Mouse (Mus musculus): ENCODE data around the gene Sppl3. TPM values are rescaled to one million over a fixed set of nuclear protein-coding genes. Genes with fewer than 3 reads are reported as not detected.

Sppl3 gene
- polyA plus RNA-seq, 1 experiment from 2014 or later: 35.1 TPM

DNA sequence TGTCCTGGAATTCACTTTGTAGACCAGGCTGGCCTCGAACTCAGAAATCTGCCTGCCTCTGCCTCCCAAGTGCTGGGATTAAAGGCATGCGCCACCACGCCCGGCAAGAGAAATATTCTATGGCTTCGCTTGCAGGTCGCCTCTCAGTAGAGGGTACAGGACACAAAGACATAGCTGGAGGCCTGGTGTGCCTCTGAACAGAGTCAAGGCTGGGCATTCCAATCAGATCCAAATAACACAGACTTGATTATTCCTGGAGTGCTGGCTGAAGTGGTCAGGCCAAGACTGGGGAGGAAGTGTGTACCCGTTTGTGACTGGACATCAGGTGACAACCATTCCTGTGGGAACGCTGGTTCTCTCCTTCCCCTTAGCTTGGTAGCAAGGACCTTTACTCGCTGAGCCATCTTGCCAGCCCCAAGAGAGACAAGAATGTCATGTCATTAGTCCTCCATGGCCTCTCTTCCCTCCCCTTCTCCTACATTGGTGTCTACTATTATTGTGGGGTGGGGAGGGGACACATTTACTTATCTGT, 131.3 kb downstream of the Sppl3 start:
- no peak overlapping the region for H3K4me2 ChIP-seq

GRCm38 (mm10) chr5:115143552-115143951, 132.6 kb downstream of the Sppl3 start:
- no peak for ATAC-seq (replicated peaks)
- WGBS: 70% methylated on average over 10 of the region's 10 CpGs
- no peak overlapping the region for H3K27ac ChIP-seq
- no peak overlapping the region for H3K9ac ChIP-seq
- H3K36me3 ChIP-seq (replicated peaks): peaks cover 23% of the 10 kb centered on the region; the same call in 1 of the 2 replicates
- no peaks in the 10 kb centered on the region for H3K9me3 ChIP-seq
- H3K27me3 ChIP-seq (replicated peaks): no peaks in the 10 kb centered on the region
- H3K4me3 ChIP-seq: no peak overlapping the region
- no peaks in the 10 kb centered on the region for H3K4me1 ChIP-seq
- H3K4me2 ChIP-seq: no peak overlapping the region

More for the DNA sequence above, 131.3 kb downstream of the Sppl3 start:
- no peak overlapping the region for H3K9ac ChIP-seq
- WGBS: 89% methylated on average over 9 of the region's 9 CpGs
- H3K27me3 ChIP-seq (replicated peaks): no peaks in the 10 kb centered on the region
- no peaks in the 10 kb centered on the region for H3K4me1 ChIP-seq
- H3K4me3 ChIP-seq: no peak overlapping the region
- H3K27ac ChIP-seq: no peak overlapping the region
- H3K9me3 ChIP-seq: no peaks in the 10 kb centered on the region
- H3K36me3 ChIP-seq (replicated peaks): peaks cover 14% of the 10 kb centered on the region; the same call in 1 of the 2 replicates
- no peak for ATAC-seq (replicated peaks)

DNA sequence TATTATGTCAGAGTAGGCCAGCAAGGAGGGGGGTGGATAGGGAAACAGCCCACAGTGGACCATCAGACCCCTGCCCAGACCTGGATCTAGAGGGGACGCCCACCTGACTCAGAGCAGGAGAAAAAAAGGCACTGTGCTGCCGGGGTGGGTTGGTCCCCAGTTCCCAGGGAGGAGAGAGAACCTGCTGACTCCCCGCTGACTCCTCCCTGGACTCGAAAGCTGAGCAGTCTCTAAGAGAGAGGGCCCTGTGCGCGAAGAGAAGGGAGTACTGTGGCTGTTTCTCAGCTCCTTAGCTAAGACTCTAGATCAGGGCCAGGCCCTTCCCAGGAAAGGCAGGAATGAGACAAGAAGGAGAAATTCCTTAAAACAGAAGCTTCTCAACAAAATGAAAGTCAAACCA, 133.5 kb downstream of the Sppl3 start:
- peaks cover 27% of the 10 kb centered on the region for H3K36me3 ChIP-seq (replicated peaks)
- H3K4me1 ChIP-seq: no peaks in the 10 kb centered on the region
- H3K9me3 ChIP-seq: no peaks in the 10 kb centered on the region
- ATAC-seq (replicated peaks): no peak
- no peak overlapping the region for H3K4me3 ChIP-seq
- H3K4me2 ChIP-seq: no peak overlapping the region
- H3K9ac ChIP-seq: no peak overlapping the region
- no peak overlapping the region for H3K27ac ChIP-seq
- 74% methylated on average over 6 of the region's 6 CpGs for WGBS
- H3K27me3 ChIP-seq (replicated peaks): no peaks in the 10 kb centered on the region

DNA sequence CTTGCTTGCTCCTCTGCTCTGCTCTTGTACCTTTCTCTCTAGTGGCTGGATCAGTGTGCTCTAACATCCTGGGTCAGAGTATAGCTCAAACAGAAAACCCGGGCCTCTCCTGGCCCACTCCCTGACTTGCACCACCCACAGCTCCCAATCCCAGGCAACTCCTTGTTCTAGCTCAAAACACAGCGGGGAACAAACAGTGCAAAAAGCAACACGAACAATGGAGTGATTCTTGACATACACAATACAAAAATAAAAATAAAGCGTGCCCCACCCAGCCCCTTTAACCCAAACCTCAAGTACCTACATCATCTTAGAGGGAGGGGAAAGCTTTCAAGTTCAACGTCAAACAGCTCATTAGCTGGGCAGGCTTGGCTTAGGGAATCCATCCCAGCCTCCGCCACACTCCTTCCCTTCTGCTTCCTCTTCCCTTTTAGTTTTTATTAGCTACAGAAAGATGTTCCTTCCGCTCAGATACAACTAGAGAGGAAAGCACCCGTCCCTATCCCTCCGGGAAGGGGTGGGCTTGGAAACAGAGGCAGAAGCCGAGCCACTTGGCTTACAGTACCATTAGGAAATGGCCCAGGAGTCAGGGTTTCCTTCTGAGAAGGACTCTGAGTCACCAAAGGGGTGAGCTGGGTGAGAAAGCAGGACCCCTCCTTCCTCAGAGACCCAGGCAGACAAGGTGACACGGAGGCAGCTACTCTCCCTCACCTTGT, 134.5 kb downstream of the Sppl3 start:
- H3K36me3 ChIP-seq (replicated peaks): peaks cover 36% of the 10 kb centered on the region
- H3K4me1 ChIP-seq: no peaks in the 10 kb centered on the region
- no peak overlapping the region for H3K27ac ChIP-seq
- no peaks in the 10 kb centered on the region for H3K9me3 ChIP-seq
- H3K4me2 ChIP-seq: no peak overlapping the region
- H3K9ac ChIP-seq: no peak overlapping the region
- 82% methylated on average over 11 of the region's 11 CpGs for WGBS
- no peak overlapping the region for H3K4me3 ChIP-seq
- no peak for ATAC-seq (replicated peaks)
- no peaks in the 10 kb centered on the region for H3K27me3 ChIP-seq (replicated peaks)

GRCm38 (mm10) chr5:115145976-115146746, 135.2 kb downstream of the Sppl3 start:
- no peak overlapping the region for H3K27ac ChIP-seq
- H3K4me2 ChIP-seq: no peak overlapping the region
- H3K9me3 ChIP-seq: no peaks in the 10 kb centered on the region
- ATAC-seq (replicated peaks): no peak
- no peaks in the 10 kb centered on the region for H3K27me3 ChIP-seq (replicated peaks)
- H3K4me3 ChIP-seq: no peak overlapping the region
- H3K36me3 ChIP-seq (replicated peaks): peaks cover 38% of the 10 kb centered on the region
- H3K9ac ChIP-seq: no peak overlapping the region
- H3K4me1 ChIP-seq: no peaks in the 10 kb centered on the region
- 93% methylated on average over 6 of the region's 6 CpGs for WGBS

GRCm38 (mm10) chr5:115146747-115147130, 135.8 kb downstream of the Sppl3 start:
- ATAC-seq (replicated peaks): no peak
- H3K27ac ChIP-seq: no peak overlapping the region
- no peak overlapping the region for H3K9ac ChIP-seq
- no peaks in the 10 kb centered on the region for H3K9me3 ChIP-seq
- no peaks in the 10 kb centered on the region for H3K4me1 ChIP-seq
- no peaks in the 10 kb centered on the region for H3K27me3 ChIP-seq (replicated peaks)
- H3K36me3 ChIP-seq (replicated peaks): peaks cover 38% of the 10 kb centered on the region
- no peak overlapping the region for H3K4me2 ChIP-seq
- no peak overlapping the region for H3K4me3 ChIP-seq

DNA sequence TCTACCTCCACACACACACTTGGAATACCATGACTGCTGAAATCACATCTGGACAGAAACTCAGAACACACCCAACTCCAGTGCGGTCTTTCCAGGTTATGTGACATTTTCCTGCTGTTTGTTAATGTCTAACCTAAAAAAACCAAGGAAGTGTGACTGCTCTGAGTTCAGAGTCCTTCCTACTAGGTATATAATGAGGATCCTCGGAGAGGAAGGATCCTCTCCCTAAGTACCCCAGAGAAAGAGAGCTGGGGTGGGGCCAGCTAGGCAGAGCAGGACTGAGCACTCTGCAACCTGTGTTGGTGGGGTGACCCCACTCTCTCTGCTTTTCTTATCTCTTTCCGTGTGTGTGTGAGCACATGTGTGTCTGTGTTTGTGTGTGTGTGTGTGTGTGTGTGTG, 136.5 kb downstream of the Sppl3 start:
- Histone ChIP-seq H3K4me2 (no peak overlapping the region), H3K36me3 (replicated peaks) (peaks cover 38% of the 10 kb centered on the region), H3K4me3 (no peak overlapping the region), H3K27ac (no peak overlapping the region), H3K4me1 (no peaks in the 10 kb centered on the region), H3K9me3 (no peaks in the 10 kb centered on the region), H3K9ac (no peak overlapping the region), H3K27me3 (replicated peaks) (no peaks in the 10 kb centered on the region)
- ATAC-seq (replicated peaks): no peak
- 93% methylated on average over 3 of the region's 3 CpGs for WGBS

- H3K27ac ChIP-seq: no peak overlapping the region
- no peak overlapping the region for H3K9ac ChIP-seq
- H3K27me3 ChIP-seq (replicated peaks): no peaks in the 10 kb centered on the region
- no peak overlapping the region for H3K4me3 ChIP-seq
- H3K4me1 ChIP-seq: peaks cover 7% of the 10 kb centered on the region
- H3K9me3 ChIP-seq: no peaks in the 10 kb centered on the region
- ATAC-seq (replicated peaks): no peak
- 91% methylated on average over 8 of the region's 8 CpGs for WGBS
- no peak overlapping the region for H3K4me2 ChIP-seq
- peaks cover 38% of the 10 kb centered on the region for H3K36me3 ChIP-seq (replicated peaks)
Measured at GRCm38 (mm10) chr5:115148378-115148777, 137.4 kb downstream of the Sppl3 start.

Other genes starting within 250 kb of the Sppl3 start
- 31.1 and 34.7 TPM in 2 replicates for gene Ankrd13a, start 236.5 kb upstream of the Sppl3 start, polyA plus RNA-seq (2015; fragmentation: Nextera tagmentation; extraction: Ambion mirVana)
- gene Git2, start 235.6 kb upstream of the Sppl3 start, polyA plus RNA-seq (2015; fragmentation: Nextera tagmentation; extraction: Ambion mirVana): 51.6 and 52.9 TPM in 2 replicates
- 270 and 271 TPM in 2 replicates for gene 1500011B03Rik, start 187.7 kb upstream of the Sppl3 start, polyA plus RNA-seq (2015; fragmentation: Nextera tagmentation; extraction: Ambion mirVana)
- not detected in 2 replicates for gene 4930519G04Rik, start 157.5 kb upstream of the Sppl3 start, polyA plus RNA-seq (2015; fragmentation: Nextera tagmentation; extraction: Ambion mirVana)
- gene Gm9936, start 152.5 kb upstream of the Sppl3 start, polyA plus RNA-seq (2015; fragmentation: Nextera tagmentation; extraction: Ambion mirVana): 3.0 and 3.6 TPM in 2 replicates
- 4.8 and 6.8 TPM in 2 replicates for gene Oasl2, start 114.2 kb upstream of the Sppl3 start, polyA plus RNA-seq (2015; fragmentation: Nextera tagmentation; extraction: Ambion mirVana)
- gene Oasl1, start 87.9 kb upstream of the Sppl3 start, polyA plus RNA-seq (2015; fragmentation: Nextera tagmentation; extraction: Ambion mirVana): 0.40 and 0.68 TPM in 2 replicates
- 116 and 122 TPM in 2 replicates for gene 2210016L21Rik, start 69.0 kb upstream of the Sppl3 start, polyA plus RNA-seq (2015; fragmentation: Nextera tagmentation; extraction: Ambion mirVana)
- 0.05 and 0.10 TPM in 2 replicates for gene Hnf1a, start 40.0 kb upstream of the Sppl3 start, polyA plus RNA-seq (2015; fragmentation: Nextera tagmentation; extraction: Ambion mirVana)
- gene Gm10401, start 87.2 kb downstream of the Sppl3 start, polyA plus RNA-seq (2015; fragmentation: Nextera tagmentation; extraction: Ambion mirVana): 43.4 and 51.0 TPM in 2 replicates
- gene Acads, start 108.2 kb downstream of the Sppl3 start, polyA plus RNA-seq (2015; fragmentation: Nextera tagmentation; extraction: Ambion mirVana): 16.0 and 19.4 TPM in 2 replicates
- 35.1 and 38.2 TPM in 2 replicates for gene Unc119b, start 123.8 kb downstream of the Sppl3 start, polyA plus RNA-seq (2015; fragmentation: Nextera tagmentation; extraction: Ambion mirVana)
- gene Mlec, start 147.0 kb downstream of the Sppl3 start, polyA plus RNA-seq (2015; fragmentation: Nextera tagmentation; extraction: Ambion mirVana): 28.9 and 29.8 TPM in 2 replicates
- 5.2 and 6.0 TPM in 2 replicates for gene Cabp1, start 183.2 kb downstream of the Sppl3 start, polyA plus RNA-seq (2015; fragmentation: Nextera tagmentation; extraction: Ambion mirVana)
- gene Pop5, start 224.7 kb downstream of the Sppl3 start, polyA plus RNA-seq (2015; fragmentation: Nextera tagmentation; extraction: Ambion mirVana): 93.6 and 94.4 TPM in 2 replicates